Mouse (Mus musculus) kidney, postnatal 4 days (tissue): Measurements from ENCODE around the gene Tex50.
A peak's percentile ranks its signal among the peaks of the same experiment; 100 is the strongest.
"Not testable (repeated sequence)": the region's sequence is repeated elsewhere in the genome, so short reads cannot be mapped to it uniquely, and the experiment has no call there.

Source experiments
- DNase-seq, 2 experiments: peaks; one replicate each; pipeline ENCODE4 v3.0.0; 2021; ENCODE audit warnings: mixed read lengths in 2 of 2

Gene Tex50

DNA sequence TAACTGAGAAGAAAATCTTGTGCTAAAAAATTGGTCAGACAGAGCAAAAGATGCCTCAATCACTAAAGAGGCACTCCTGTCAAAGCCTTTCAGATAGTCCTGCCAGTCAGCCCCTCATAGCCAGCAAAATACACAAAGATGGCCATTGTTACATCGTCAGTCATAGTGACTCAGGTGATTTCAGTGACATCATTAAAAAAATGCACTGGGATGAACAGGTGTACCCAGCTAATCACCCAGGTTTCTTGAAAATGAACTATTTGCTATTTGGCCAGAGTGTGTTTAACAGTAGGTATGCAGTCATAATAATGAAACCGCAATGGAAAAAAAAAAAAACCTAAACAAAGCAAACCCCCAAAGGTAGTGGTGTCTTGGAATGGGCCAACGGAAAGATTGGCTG lies at the start of gene Tex50:
Gene Tex50, minus strand, starts transcription at position 101 of the 400 bp plus-strand sequence.
- no peak for DNase-seq

DNA sequence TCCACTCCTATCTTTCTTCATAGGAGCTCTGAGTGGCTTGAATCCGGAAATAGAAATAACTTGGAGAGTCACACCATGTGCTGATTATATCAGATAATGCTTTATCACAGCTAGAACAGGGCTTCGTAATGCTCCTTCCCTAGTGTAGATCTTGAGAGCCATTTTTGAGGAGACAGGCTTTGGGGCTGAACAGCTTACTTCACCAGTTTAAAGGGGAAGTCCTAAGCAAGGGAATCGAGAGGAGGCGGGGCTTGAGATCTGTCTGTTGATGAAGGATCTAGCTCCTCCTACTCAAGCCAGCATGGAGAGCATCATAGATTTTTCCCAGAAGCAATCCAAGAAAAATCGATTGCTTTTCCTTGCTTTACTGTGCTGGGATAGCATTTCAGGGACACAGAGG lies 40.7 kb upstream of the Tex50 start:
- no peak for DNase-seq

DNA sequence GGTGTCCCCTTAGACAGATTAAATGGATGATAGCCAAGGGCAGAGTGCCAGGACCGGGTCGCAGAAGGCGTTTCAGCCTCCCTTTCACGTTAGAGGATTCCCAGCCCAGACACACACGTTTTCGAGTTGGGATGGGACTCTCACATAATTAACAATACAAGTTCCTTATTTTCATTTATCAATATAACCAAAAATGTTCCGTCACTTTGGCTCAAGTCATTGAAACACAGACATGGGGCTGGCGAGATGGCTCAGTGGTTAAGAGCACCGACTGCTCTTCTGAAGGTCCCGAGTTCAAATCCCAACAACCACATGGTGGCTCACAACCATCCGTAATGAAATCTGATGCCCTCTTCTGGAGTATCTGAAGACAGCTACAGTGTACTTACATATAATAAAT lies 37.2 kb upstream of the Tex50 start:
- not testable (repeated sequence) for DNase-seq

GRCm38 (mm10) chr1:161195541-161196351 lies 36.6 kb upstream of the Tex50 start:
- DNase-seq: peak; percentile 85 to 89

DNA sequence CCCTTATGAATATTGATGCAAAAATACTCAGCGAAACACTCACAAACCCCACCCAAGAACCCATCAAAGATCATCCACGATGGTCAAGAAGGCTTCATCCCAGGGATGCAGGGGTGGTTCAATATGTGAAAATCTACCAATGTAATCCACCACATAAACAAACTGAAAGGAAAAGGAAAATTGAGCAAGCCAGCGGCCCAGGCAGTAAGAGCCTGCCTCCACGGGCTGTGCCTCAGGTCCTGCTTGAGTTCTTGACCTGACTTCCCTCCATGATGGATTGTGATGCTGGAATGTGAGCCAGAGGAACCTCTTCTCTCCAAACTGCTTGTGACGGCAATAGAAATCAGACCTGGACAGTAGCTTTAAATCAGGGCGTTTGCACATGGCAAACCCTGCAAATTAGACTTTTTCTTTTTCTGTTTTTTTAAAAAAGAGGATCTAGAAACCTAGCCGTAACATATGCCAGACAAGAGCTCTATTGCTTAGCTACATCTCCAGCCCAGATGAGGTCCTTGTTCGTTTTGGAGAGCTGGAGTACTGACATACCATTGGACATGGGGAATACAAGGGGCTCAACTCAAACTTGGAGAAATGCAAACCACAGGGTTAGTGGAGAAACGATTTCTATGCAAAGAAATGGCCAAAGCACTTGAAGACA lies 31.3 kb upstream of the Tex50 start:
- DNase-seq: no peak

DNA sequence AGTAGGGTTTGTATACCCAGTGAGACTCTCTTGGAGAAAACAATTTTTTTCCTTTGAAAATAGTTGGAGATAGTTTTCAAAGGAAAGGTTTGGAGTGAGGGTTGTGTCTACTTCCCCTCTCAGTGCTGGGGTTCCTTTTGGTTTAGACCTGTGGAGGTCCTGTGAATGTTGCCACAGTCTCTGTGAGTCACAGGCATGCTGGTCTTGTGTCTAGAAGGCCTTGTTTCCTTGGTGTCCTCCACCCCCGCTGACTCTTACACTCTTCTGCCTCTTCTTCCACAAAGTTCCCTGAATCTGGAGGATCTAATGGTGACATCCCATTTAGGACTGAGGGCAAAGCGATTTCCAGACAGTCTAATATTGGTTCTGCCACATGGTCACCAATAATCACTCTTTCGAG lies 26.3 kb upstream of the Tex50 start:
- no peak for DNase-seq

GRCm38 (mm10) chr1:161183677-161184076 lies 24.6 kb upstream of the Tex50 start:
- DNase-seq: no peak

GRCm38 (mm10) chr1:161182386-161182785 lies 23.3 kb upstream of the Tex50 start:
- DNase-seq: no peak

- peak; percentile 72 for DNase-seq
These were observed 21.6 kb upstream of the Tex50 start for GRCm38 (mm10) chr1:161180674-161181073.

- peak; percentile 86 to 91 for DNase-seq
These were observed 11.5 kb upstream of the Tex50 start for GRCm38 (mm10) chr1:161170651-161171050.

DNA sequence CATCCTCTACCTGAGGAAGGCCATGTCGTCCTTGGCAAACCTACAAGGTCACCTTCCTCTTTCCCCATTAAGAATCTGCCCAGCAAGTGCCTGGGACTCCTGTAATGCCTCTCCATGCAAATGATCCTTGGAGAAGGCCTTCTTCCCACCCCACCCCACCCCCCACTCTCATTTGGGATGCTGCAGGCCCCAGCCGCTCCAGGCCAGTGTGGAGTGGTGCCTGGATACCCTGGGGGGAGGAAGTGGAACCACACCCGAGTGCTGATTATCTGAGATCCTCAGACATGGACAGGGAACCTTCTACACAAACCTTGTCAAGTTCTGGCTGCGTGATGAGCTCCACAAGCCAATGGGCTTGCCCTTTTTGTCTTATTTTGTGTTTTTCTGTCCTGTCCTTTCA lies 1.2 kb upstream of the Tex50 start:
- no peak for DNase-seq

DNA sequence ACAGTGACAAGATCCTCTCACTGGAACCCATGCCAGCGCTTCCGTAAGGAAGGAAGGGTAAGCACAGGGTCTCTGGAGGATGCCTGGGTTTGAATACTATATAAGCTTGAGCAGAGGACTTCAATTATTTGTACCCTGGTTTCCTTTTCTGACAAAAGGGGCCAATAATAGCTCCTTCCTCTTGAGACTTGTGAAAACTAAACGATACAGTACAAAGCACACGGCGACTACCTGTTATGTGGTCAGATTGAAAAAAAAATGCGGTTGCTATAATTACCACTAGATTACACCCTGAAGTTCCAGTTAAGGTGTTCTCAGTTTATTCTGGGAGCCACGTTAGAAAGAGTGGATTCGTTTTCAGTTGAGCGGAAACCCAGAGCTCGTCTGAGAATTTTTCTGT lies 2.6 kb downstream of the Tex50 start:
- no peak for DNase-seq

DNA sequence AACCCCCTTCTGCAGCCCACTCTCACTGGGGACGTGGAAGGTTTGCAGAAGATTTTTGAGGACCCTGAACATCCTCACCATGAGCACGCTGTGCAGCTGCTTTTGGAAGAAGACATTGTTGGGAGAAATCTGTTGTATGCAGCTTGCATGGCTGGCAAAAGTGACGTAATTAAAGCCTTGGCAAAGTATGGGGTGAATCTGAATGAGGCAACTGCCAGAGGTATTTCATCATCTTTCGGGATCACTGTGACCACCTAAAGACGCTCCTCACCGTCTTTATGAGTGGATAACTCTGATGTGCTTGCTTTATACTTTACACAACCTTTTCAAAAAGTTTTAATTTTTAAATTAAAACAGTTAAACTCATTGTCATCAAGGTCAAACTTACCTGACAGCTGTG lies 8.0 kb downstream of the Tex50 start:
- no peak for DNase-seq

DNA sequence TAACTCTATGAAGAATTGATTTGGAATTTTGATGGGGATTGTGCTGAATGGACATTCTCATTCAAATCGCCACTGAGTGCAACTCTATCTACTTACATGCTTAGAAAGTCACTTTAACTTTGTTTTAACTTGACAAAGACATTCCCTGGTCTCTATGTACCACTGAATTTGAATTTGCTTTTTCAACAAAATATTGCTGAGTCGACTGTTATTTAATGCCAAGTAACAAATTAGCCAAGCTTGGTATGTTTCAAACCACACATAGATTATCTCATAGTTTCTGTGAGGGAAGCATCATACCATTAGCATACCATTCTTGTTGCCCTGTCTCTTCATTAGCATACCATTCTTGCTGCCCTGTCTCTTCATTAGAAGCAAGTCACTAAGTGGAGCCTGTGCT lies 11.2 kb downstream of the Tex50 start:
- DNase-seq: no peak

- DNase-seq: not testable (repeated sequence)
These were observed 13.5 kb downstream of the Tex50 start for GRCm38 (mm10) chr1:161145611-161146010.

GRCm38 (mm10) chr1:161143216-161143615 lies 15.9 kb downstream of the Tex50 start:
- no peak for DNase-seq

DNA sequence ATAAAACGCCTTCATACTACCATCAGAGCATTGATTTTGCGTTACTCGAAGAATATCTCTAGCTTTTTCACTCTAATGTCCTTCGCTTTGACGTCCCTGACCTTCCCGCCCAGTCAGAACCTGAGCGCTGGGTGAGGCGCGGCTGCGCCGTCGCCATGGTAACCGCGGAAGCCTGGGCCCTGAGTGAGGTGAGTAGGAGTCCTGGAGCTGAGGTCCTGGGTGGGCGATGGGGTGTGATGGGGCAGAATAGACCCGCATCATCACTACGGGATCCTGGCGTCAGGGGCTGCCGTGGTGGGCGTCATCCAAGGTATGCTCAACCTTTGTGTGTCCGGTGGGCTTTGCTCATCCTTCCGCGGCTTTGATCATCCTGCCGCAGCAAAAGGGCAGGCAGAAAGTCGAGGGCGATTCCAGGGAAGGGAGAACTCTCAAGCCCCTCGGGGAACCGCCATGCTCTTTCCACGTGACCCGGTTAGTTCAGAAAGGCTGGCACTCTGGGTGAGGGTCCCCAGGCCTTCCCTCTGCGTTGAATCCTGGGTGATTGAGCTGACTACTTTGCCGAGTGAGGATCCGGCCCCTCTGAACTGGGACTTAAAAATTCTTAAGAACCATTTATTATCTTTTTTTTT lies 16.5 kb downstream of the Tex50 start, which contains the start of gene Ankrd45:
Gene Ankrd45, plus strand, starts transcription at position 161 of the 629 bp plus-strand sequence.
- peak; percentile 72 to 82 for DNase-seq

- DNase-seq: no peak
These were observed 18.9 kb downstream of the Tex50 start for GRCm38 (mm10) chr1:161140026-161140762.

DNA sequence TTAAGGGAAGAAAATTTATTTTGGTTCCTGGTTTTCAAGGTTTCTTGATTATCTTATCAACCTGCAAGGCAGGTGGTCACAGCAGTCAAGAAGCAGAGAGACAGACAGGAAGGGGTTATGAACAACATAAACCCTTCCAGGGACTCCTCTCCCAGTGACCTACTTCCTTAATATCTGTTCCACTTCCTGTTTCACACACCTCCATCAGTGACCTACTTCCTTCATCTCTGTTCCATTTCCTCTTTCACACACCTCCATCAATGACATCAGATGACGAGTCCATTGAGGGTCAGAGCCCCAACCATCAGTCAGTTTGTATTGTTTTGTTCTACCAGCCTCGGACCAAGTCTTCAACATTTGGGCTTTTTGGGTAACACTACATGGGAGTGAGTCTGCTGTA lies 19.6 kb downstream of the Tex50 start:
- DNase-seq: no peak

DNA sequence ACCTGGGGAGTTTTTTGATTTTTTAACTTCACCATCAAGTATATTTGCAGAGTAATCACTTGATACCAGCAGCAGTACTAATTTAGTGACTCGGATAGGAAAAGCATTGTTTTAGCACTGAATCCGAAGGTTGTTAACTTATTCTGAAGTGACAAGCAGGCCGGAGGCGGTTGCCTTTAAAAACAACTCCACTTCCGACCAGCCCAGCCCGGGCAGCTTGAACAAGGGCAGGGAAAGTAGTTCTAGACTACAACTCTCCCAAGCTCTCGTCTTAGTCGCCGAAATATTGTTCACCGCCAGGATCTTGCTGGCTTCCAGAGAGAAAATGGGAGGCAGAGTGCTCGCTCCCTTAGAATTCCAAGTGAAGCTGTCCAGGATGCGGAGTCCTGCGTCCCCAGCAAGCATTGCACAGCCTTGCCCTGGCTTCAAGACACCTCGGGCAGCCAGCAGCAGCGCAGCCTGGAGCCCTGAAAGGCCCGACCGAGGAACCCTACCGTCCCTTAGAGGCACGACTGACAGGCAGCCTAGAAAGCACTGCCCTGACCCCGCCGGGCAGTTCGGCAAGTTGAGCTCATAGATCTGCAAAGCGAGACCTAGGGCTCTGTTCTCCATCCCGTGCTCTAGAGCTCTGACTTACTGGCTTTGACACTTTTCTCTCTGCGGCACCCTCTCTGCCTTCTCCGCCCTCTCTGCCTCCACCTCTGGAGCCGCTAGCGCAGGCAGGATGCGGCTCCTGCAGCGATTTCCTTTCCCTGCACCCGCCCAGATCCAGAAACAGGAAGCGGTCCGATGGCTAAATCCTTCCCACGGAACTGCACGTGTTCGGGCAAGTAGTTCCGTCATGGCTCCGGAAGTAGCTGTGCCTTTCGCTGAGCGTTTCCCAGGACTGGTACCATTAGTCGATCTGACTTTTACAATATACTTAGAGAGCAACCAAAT lies 28.1 kb downstream of the Tex50 start, which contains the start of gene Klhl20:
Gene Klhl20, minus strand, starts transcription at position 786 of the 939 bp plus-strand sequence.
- DNase-seq: peak; percentile 96 to 97

- peak; percentile 21 to 54 for DNase-seq
These were observed 32.7 kb downstream of the Tex50 start for GRCm38 (mm10) chr1:161126461-161126860.
